Mouse (Mus musculus): Measurements from ENCODE around the gene Tnfaip1. TPM values are rescaled to one million over a fixed set of nuclear protein-coding genes. Genes with fewer than 3 reads are reported as not detected.
"Not testable (repeated sequence)": the region's sequence is repeated elsewhere in the genome, so short reads cannot be mapped to it uniquely, and the experiment has no call there.

Tnfaip1 gene
- polyA plus RNA-seq, 1 experiment: 10.4 TPM

- Histone ChIP-seq H3K4me3 (ENCODE audit: extremely low read depth, insufficient read depth, insufficient read length) (no peak overlapping the region), H3K36me3 (ENCODE audit: control insufficient read depth, insufficient read depth, low read length) (peaks cover 15% of the 10 kb centered on the region), H3K27me3 (ENCODE audit: control insufficient read depth, insufficient read depth, low read length) (no peaks in the 10 kb centered on the region), H3K4me1 (ENCODE audit: control insufficient read depth, insufficient read depth, insufficient read length) (no peaks in the 10 kb centered on the region; the same call in 1 of the 2 replicates), H3K27ac (ENCODE audit: insufficient read depth, low read length) (no peak overlapping the region)
- TF ChIP-seq POLR2A (IDR thresholded peaks at IDR 0.05; ENCODE audit: low read depth, low read length) (no peak), CTCF (IDR thresholded peaks at IDR 0.05; ENCODE audit: extremely low read depth, insufficient read depth, insufficient read length, insufficient replicate concordance) (no peak)
- 93% methylated on average over 7 of the region's 7 CpGs for WGBS
- DNase-seq (ENCODE audit: low read depth in 1 of 2, low spot score in 2 of 2): no peak
These were observed 8.4 kb upstream of the Tnfaip1 start for GRCm38 (mm10) chr11:78544449-78545111.

- no peak for DNase-seq (ENCODE audit: low read depth in 1 of 2, low spot score in 2 of 2)
- Histone ChIP-seq H3K27ac (ENCODE audit: insufficient read depth, low read length) (no peak overlapping the region), H3K4me1 (ENCODE audit: control insufficient read depth, insufficient read depth, insufficient read length) (no peaks in the 10 kb centered on the region), H3K27me3 (ENCODE audit: control insufficient read depth, insufficient read depth, low read length) (no peaks in the 10 kb centered on the region), H3K4me3 (ENCODE audit: extremely low read depth, insufficient read depth, insufficient read length) (no peak overlapping the region), H3K36me3 (ENCODE audit: control insufficient read depth, insufficient read depth, low read length) (peaks cover 18% of the 10 kb centered on the region)
- TF ChIP-seq CTCF (IDR thresholded peaks at IDR 0.05; ENCODE audit: extremely low read depth, insufficient read depth, insufficient read length, insufficient replicate concordance) (no peak), POLR2A (IDR thresholded peaks at IDR 0.05; ENCODE audit: low read depth, low read length) (no peak)
- 92% methylated on average over 3 of the region's 3 CpGs for WGBS
These were observed 4.2 kb upstream of the Tnfaip1 start for GRCm38 (mm10) chr11:78540358-78540757.

DNA sequence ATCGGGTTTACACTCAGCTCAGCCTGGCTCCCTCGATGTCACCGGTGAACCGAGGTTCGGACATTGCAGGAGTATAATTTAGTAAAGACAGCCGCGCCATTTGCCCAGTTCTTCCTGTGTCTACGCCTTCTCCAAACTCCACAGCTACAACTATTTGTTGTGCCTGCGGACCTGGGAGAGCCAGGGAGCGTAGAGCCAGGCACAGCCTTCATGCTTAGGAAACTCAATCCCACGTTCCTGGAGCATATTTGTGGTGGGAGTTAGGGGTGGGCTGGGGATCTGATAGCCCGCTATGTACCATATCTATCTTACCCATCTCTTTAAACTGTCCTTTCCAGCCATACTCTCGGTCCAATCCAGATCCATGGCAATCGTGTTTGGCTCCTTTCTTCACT is 555 bp upstream of the Tnfaip1 start:
- 1% methylated on average over 14 of the region's 14 CpGs for WGBS
- TF ChIP-seq POLR2A (IDR thresholded peaks at IDR 0.05; ENCODE audit: low read depth, low read length) (no peak), CTCF (IDR thresholded peaks at IDR 0.05; ENCODE audit: extremely low read depth, insufficient read depth, insufficient read length, insufficient replicate concordance) (no peak)
- DNase-seq (ENCODE audit: low read depth in 1 of 2, low spot score in 2 of 2): no peak
- peak overlapping the region; percentile 62 for H3K27ac ChIP-seq (ENCODE audit: insufficient read depth, low read length)
- peak overlapping the region; percentile 87 for H3K4me3 ChIP-seq (ENCODE audit: extremely low read depth, insufficient read depth, insufficient read length)
- H3K4me1 ChIP-seq (ENCODE audit: control insufficient read depth, insufficient read depth, insufficient read length): no peaks in the 10 kb centered on the region; the same call in 1 of the 2 replicates
- H3K36me3 ChIP-seq (ENCODE audit: control insufficient read depth, insufficient read depth, low read length): peaks cover 15% of the 10 kb centered on the region
- no peaks in the 10 kb centered on the region for H3K27me3 ChIP-seq (ENCODE audit: control insufficient read depth, insufficient read depth, low read length)

DNA sequence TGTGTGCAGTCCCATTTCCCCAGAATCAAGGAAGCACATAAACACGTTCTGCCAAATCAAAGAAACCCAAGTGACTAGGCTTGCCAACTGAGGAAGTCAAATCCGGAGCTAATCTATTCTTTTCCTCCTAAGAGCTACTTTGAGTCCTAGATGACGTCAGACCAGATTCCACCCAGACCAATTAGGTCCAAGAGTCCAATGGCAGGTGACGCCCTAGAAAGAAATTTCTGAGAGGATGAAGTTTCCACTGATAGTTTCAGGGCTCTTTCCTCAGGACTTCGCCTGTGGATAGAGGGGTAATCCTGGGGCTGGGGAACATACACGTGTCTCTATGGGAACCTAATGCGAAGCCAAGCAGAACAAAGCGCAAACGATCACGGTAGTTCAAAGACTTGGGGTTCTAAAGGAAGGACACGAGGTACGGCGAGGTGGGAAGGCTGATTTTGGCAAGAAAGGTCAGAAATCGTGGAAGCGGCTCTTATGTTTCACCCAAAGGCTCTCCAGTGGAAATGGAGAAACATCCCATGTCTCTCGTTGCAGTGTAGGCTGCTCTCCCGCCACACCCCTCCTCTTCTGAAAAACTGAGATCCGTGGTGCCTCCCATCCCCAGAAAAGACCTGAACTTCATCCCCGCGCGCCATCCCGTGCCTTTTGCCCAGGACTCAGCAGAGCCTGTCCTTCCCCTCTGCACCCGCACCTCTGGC is 604 bp downstream of the Tnfaip1 start:
- 2% methylated on average over 23 of the region's 23 CpGs for WGBS

DNA sequence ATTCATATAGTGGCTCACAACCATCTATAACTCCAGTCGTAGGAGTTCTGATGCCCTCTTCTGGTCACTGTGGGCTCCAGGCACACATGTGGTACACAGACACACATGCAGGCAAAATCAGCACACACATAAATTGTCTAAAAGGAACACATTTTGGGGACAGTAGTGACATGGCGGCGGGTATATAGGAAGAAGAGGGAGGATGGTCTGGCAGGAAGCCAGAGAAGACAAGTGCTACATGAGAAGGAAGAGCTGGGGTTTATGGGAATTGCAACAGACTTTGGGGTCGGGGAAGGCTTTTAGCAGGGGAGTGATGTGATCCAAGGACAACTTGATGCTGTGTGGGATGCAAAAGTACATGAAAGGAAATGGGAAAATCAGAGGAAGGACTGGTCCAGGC is 1.6 kb downstream of the Tnfaip1 start:
- TF ChIP-seq POLR2A (IDR thresholded peaks at IDR 0.05; ENCODE audit: low read depth, low read length) (no peak), CTCF (IDR thresholded peaks at IDR 0.05; ENCODE audit: extremely low read depth, insufficient read depth, insufficient read length, insufficient replicate concordance) (no peak)
- no peaks in the 10 kb centered on the region; the same call in 1 of the 2 replicates for H3K4me1 ChIP-seq (ENCODE audit: control insufficient read depth, insufficient read depth, insufficient read length)
- H3K36me3 ChIP-seq (ENCODE audit: control insufficient read depth, insufficient read depth, low read length): peaks cover 4% of the 10 kb centered on the region
- no peak for DNase-seq (ENCODE audit: low read depth in 1 of 2, low spot score in 2 of 2)
- no peaks in the 10 kb centered on the region for H3K27me3 ChIP-seq (ENCODE audit: control insufficient read depth, insufficient read depth, low read length)
- WGBS: 85% methylated on average over 4 of the region's 4 CpGs
- no peak overlapping the region for H3K27ac ChIP-seq (ENCODE audit: insufficient read depth, low read length)
- no peak overlapping the region for H3K4me3 ChIP-seq (ENCODE audit: extremely low read depth, insufficient read depth, insufficient read length)

More for the DNA sequence above, 604 bp downstream of the Tnfaip1 start:
- no peak for DNase-seq (ENCODE audit: low read depth in 1 of 2, low spot score in 2 of 2)
- H3K4me1 ChIP-seq (ENCODE audit: control insufficient read depth, insufficient read depth, insufficient read length): no peaks in the 10 kb centered on the region; the same call in 1 of the 2 replicates
- H3K27ac ChIP-seq (ENCODE audit: insufficient read depth, low read length): peak overlapping the region; percentile 84
- peak overlapping the region; percentile 81 for H3K4me3 ChIP-seq (ENCODE audit: extremely low read depth, insufficient read depth, insufficient read length)
- no peak for TF ChIP-seq POLR2A (IDR thresholded peaks at IDR 0.05; ENCODE audit: low read depth, low read length)
- no peak for TF ChIP-seq CTCF (IDR thresholded peaks at IDR 0.05; ENCODE audit: extremely low read depth, insufficient read depth, insufficient read length, insufficient replicate concordance)
- no peaks in the 10 kb centered on the region for H3K27me3 ChIP-seq (ENCODE audit: control insufficient read depth, insufficient read depth, low read length)
- H3K36me3 ChIP-seq (ENCODE audit: control insufficient read depth, insufficient read depth, low read length): peaks cover 8% of the 10 kb centered on the region

DNA sequence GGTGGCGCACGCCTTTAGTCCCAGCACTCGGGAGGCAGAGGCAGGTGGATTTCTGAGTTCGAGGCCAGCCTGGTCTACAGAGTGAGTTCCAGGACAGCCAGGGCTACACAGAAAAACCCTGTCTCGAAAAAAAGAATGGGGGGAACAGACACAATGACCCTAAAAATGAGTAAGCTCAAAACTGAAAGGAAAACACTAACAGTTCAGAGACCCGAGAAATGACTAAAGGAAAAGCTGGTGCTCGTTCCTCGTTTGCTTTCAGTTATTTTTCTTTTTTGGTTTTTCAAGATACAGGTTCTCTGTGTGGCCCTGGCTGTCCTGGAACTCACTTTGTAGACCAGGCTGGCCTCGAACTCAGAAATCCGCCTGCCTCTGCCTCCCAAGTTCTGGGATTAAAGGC is 4.6 kb downstream of the Tnfaip1 start:
- not testable (repeated sequence) for DNase-seq (ENCODE audit: low read depth in 1 of 2, low spot score in 2 of 2)
- 82% methylated on average over 10 of the region's 10 CpGs for WGBS

DNA sequence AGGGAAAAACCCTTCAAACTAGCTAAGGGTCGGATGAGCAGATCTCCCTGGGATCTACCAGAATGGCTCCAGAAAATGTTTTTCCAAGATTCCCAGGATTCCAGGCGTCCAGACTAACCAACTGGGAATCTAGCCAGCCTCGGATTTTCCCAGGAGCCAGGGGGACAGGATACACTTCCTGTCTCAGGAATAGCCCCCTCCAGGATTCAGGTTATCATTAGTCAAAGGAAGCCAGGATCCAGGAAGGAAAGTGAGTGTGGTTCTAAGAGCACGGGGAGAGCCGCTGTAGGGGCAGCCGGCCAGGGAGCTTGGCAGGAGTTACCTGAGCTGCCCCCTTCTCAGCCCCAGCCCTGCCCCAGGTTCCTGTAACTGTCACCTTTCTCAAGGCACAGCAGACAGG is 5.1 kb downstream of the Tnfaip1 start:
- WGBS: 83% methylated on average over 6 of the region's 6 CpGs
- no peak for TF ChIP-seq CTCF (IDR thresholded peaks at IDR 0.05; ENCODE audit: extremely low read depth, insufficient read depth, insufficient read length, insufficient replicate concordance)
- no peak for DNase-seq (ENCODE audit: low read depth in 1 of 2, low spot score in 2 of 2)
- Histone ChIP-seq H3K4me3 (ENCODE audit: extremely low read depth, insufficient read depth, insufficient read length) (no peak overlapping the region), H3K27ac (ENCODE audit: insufficient read depth, low read length) (0 out of 2 replicates have a peak overlapping the region, but pooled peaks have one; percentile 12), H3K36me3 (ENCODE audit: control insufficient read depth, insufficient read depth, low read length) (peaks cover 17% of the 10 kb centered on the region), H3K27me3 (ENCODE audit: control insufficient read depth, insufficient read depth, low read length) (no peaks in the 10 kb centered on the region), H3K4me1 (ENCODE audit: control insufficient read depth, insufficient read depth, insufficient read length) (no peaks in the 10 kb centered on the region; the same call in 1 of the 2 replicates)

More for the DNA sequence above, 4.6 kb downstream of the Tnfaip1 start:
- not testable (repeated sequence) for H3K4me1 ChIP-seq (ENCODE audit: control insufficient read depth, insufficient read depth, insufficient read length); H3K4me3 ChIP-seq (ENCODE audit: extremely low read depth, insufficient read depth, insufficient read length); H3K27me3 ChIP-seq (ENCODE audit: control insufficient read depth, insufficient read depth, low read length)
- Histone ChIP-seq H3K36me3 (ENCODE audit: control insufficient read depth, insufficient read depth, low read length) (peaks cover 16% of the 10 kb centered on the region), H3K27ac (ENCODE audit: insufficient read depth, low read length) (0 out of 2 replicates have a peak overlapping the region, but pooled peaks have one; percentile 12)
